Mouse (Mus musculus): ENCODE data around the gene Gm12169. TPM values are rescaled to one million over a fixed set of nuclear protein-coding genes. Genes with fewer than 3 reads are reported as not detected.

Gene Gm12169
- polyA plus RNA-seq, 1 experiment from 2014 or later, result not detected

GRCm38 (mm10) chr11:46543530-46543929 is 19.5 kb downstream of the Gm12169 start:
- Histone ChIP-seq H3K4me3 (no peak overlapping the region), H3K27me3 (no peaks in the 10 kb centered on the region), H3K4me1 (replicated peaks) (no peaks in the 10 kb centered on the region), H3K9ac (no peak overlapping the region), H3K27ac (no peak overlapping the region), H3K4me2 (no peak overlapping the region), H3K36me3 (no peaks in the 10 kb centered on the region), H3K9me3 (replicated peaks) (no peaks in the 10 kb centered on the region)
- 65% methylated on average over 2 of the region's 2 CpGs for WGBS
- no peak for ATAC-seq (replicated peaks; ENCODE audit: insufficient number of reproducible peaks, insufficient read depth, low FRiP score, low read depth)

- H3K4me3 ChIP-seq, result no peak overlapping the region
- 83% methylated on average over 4 of the region's 4 CpGs for WGBS
- H3K4me2 ChIP-seq, result no peak overlapping the region
Observed at GRCm38 (mm10) chr11:46549721-46550120, 25.7 kb downstream of the Gm12169 start.

GRCm38 (mm10) chr11:46552741-46553140 is 28.7 kb downstream of the Gm12169 start:
- no peak for ATAC-seq (replicated peaks; ENCODE audit: insufficient number of reproducible peaks, insufficient read depth, low FRiP score, low read depth)
- Histone ChIP-seq H3K36me3 (no peaks in the 10 kb centered on the region), H3K4me2 (no peak overlapping the region), H3K27me3 (no peaks in the 10 kb centered on the region), H3K9ac (no peak overlapping the region), H3K4me3 (no peak overlapping the region), H3K4me1 (replicated peaks) (no peaks in the 10 kb centered on the region), H3K9me3 (replicated peaks) (no peaks in the 10 kb centered on the region), H3K27ac (no peak overlapping the region)
- WGBS, result 91% methylated on average over 3 of the region's 3 CpGs

More at GRCm38 (mm10) chr11:46549721-46550120, 25.7 kb downstream of the Gm12169 start:
- Histone ChIP-seq H3K27me3 (no peaks in the 10 kb centered on the region), H3K9ac (no peak overlapping the region), H3K4me1 (replicated peaks) (no peaks in the 10 kb centered on the region), H3K27ac (no peak overlapping the region), H3K36me3 (no peaks in the 10 kb centered on the region), H3K9me3 (replicated peaks) (no peaks in the 10 kb centered on the region)
- ATAC-seq (replicated peaks; ENCODE audit: insufficient number of reproducible peaks, insufficient read depth, low FRiP score, low read depth), result no peak

- Histone ChIP-seq H3K36me3 (no peaks in the 10 kb centered on the region), H3K9me3 (replicated peaks) (no peaks in the 10 kb centered on the region), H3K4me1 (replicated peaks) (no peaks in the 10 kb centered on the region), H3K9ac (no peak overlapping the region), H3K4me2 (no peak overlapping the region), H3K27me3 (no peaks in the 10 kb centered on the region), H3K27ac (no peak overlapping the region), H3K4me3 (no peak overlapping the region)
- 77% methylated on average over 4 of the region's 4 CpGs for WGBS
- no peak for ATAC-seq (replicated peaks; ENCODE audit: insufficient number of reproducible peaks, insufficient read depth, low FRiP score, low read depth)
Observed at GRCm38 (mm10) chr11:46561096-46561495, 37.1 kb downstream of the Gm12169 start.

- H3K4me3 ChIP-seq, result no peak overlapping the region
- no peak overlapping the region for H3K27ac ChIP-seq
- ATAC-seq (replicated peaks; ENCODE audit: insufficient number of reproducible peaks, insufficient read depth, low FRiP score, low read depth), result no peak
- H3K4me1 ChIP-seq (replicated peaks), result no peaks in the 10 kb centered on the region
- no peaks in the 10 kb centered on the region for H3K9me3 ChIP-seq (replicated peaks)
- no peak overlapping the region for H3K9ac ChIP-seq
- H3K36me3 ChIP-seq, result no peaks in the 10 kb centered on the region
- no peaks in the 10 kb centered on the region for H3K27me3 ChIP-seq
- 43% methylated on average over 1 of the region's 1 CpGs for WGBS
- no peak overlapping the region for H3K4me2 ChIP-seq
Observed at GRCm38 (mm10) chr11:46564671-46565070, 40.7 kb downstream of the Gm12169 start.

- 89% methylated on average over 2 of the region's 2 CpGs for WGBS
- Histone ChIP-seq H3K9ac (no peak overlapping the region), H3K4me1 (replicated peaks) (no peaks in the 10 kb centered on the region), H3K4me3 (no peak overlapping the region), H3K27ac (no peak overlapping the region), H3K27me3 (no peaks in the 10 kb centered on the region), H3K9me3 (replicated peaks) (no peaks in the 10 kb centered on the region), H3K36me3 (no peaks in the 10 kb centered on the region), H3K4me2 (no peak overlapping the region)
- ATAC-seq (replicated peaks; ENCODE audit: insufficient number of reproducible peaks, insufficient read depth, low FRiP score, low read depth), result no peak
Observed at GRCm38 (mm10) chr11:46565967-46566366, 42.0 kb downstream of the Gm12169 start.

GRCm38 (mm10) chr11:46569107-46569506 is 45.1 kb downstream of the Gm12169 start:
- H3K9me3 ChIP-seq (replicated peaks), result no peaks in the 10 kb centered on the region
- no peak overlapping the region for H3K4me3 ChIP-seq
- H3K4me2 ChIP-seq, result no peak overlapping the region
- ATAC-seq (replicated peaks; ENCODE audit: insufficient number of reproducible peaks, insufficient read depth, low FRiP score, low read depth), result no peak
- no peak overlapping the region for H3K9ac ChIP-seq
- no peak overlapping the region for H3K27ac ChIP-seq
- 88% methylated on average over 1 of the region's 1 CpGs for WGBS
- H3K36me3 ChIP-seq, result no peaks in the 10 kb centered on the region
- H3K4me1 ChIP-seq (replicated peaks), result 0 out of 2 replicates have a peak, but pooled peaks cover 2% of the 10 kb centered on the region
- H3K27me3 ChIP-seq, result no peaks in the 10 kb centered on the region

GRCm38 (mm10) chr11:46571327-46571726 is 47.3 kb downstream of the Gm12169 start, which contains the start of gene BC053393:
Gene BC053393, plus strand, starts transcription at chr11:46571536.
- Histone ChIP-seq H3K36me3 (no peaks in the 10 kb centered on the region), H3K4me2 (no peak within 1 kb of the TSS), H3K9me3 (replicated peaks) (no peaks in the 10 kb centered on the region), H3K27me3 (no peaks in the 10 kb centered on the region), H3K4me3 (no peak within 1 kb of the TSS), H3K27ac (no peak within 1 kb of the TSS), H3K4me1 (replicated peaks) (0 out of 2 replicates have a peak, but pooled peaks cover 2% of the 10 kb centered on the region), H3K9ac (no peak within 1 kb of the TSS)
- 20% methylated on average over 1 of the region's 1 CpGs for WGBS
- ATAC-seq (replicated peaks; ENCODE audit: insufficient number of reproducible peaks, insufficient read depth, low FRiP score, low read depth), result no peak

GRCm38 (mm10) chr11:46578771-46579281 is 54.8 kb downstream of the Gm12169 start:
- H3K27ac ChIP-seq, result no peak overlapping the region
- WGBS, result 52% methylated on average over 5 of the region's 5 CpGs

GRCm38 (mm10) chr11:46580428-46580827 is 56.4 kb downstream of the Gm12169 start:
- H3K9ac ChIP-seq, result no peak overlapping the region
- no peak overlapping the region for H3K4me3 ChIP-seq
- no peaks in the 10 kb centered on the region for H3K4me1 ChIP-seq (replicated peaks)
- no peaks in the 10 kb centered on the region for H3K36me3 ChIP-seq
- no peak overlapping the region for H3K27ac ChIP-seq
- no peak overlapping the region for H3K4me2 ChIP-seq
- no peaks in the 10 kb centered on the region for H3K27me3 ChIP-seq
- no peak for ATAC-seq (replicated peaks; ENCODE audit: insufficient number of reproducible peaks, insufficient read depth, low FRiP score, low read depth)
- 84% methylated on average over 3 of the region's 3 CpGs for WGBS
- no peaks in the 10 kb centered on the region for H3K9me3 ChIP-seq (replicated peaks)

More at GRCm38 (mm10) chr11:46578771-46579281, 54.8 kb downstream of the Gm12169 start:
- Histone ChIP-seq H3K27me3 (no peaks in the 10 kb centered on the region), H3K4me3 (no peak overlapping the region), H3K9ac (no peak overlapping the region), H3K4me1 (replicated peaks) (no peaks in the 10 kb centered on the region), H3K4me2 (no peak overlapping the region), H3K36me3 (no peaks in the 10 kb centered on the region), H3K9me3 (replicated peaks) (no peaks in the 10 kb centered on the region)
- ATAC-seq (replicated peaks; ENCODE audit: insufficient number of reproducible peaks, insufficient read depth, low FRiP score, low read depth), result no peak

- Histone ChIP-seq H3K4me2 (no peak overlapping the region), H3K4me1 (replicated peaks) (no peaks in the 10 kb centered on the region), H3K9me3 (replicated peaks) (no peaks in the 10 kb centered on the region), H3K27me3 (no peaks in the 10 kb centered on the region), H3K27ac (no peak overlapping the region), H3K9ac (no peak overlapping the region), H3K4me3 (no peak overlapping the region), H3K36me3 (no peaks in the 10 kb centered on the region)
- 69% methylated on average over 5 of the region's 5 CpGs for WGBS
- no peak for ATAC-seq (replicated peaks; ENCODE audit: insufficient number of reproducible peaks, insufficient read depth, low FRiP score, low read depth)
Observed at GRCm38 (mm10) chr11:46582741-46583140, 58.7 kb downstream of the Gm12169 start.

Data from heart, embryonic 15.5 days (tissue).